Mouse (Mus musculus) heart, adult 8-10 months (tissue): ENCODE measurements around the gene Sept9. TPM values are rescaled to one million over a fixed set of nuclear protein-coding genes. Genes with fewer than 3 reads are reported as not detected.
A peak's percentile ranks its signal among the peaks of the same experiment; 100 is the strongest.

Experiments used
- DNase-seq: peaks from one replicate; pipeline ENCODE4 v3.0.0; 2022; ENCODE audit warnings: low spot score
- total RNA-seq, 4 experiments: library from RNA; stranded (reverse); gene quantifications; 2 replicates each; pipeline ENCODE4 v1.2.4; 2022

The Sept9 gene
- total RNA-seq, 4 experiments from 2014 or later, result 26.5 to 38.8 (median 31.0) TPM

DNA sequence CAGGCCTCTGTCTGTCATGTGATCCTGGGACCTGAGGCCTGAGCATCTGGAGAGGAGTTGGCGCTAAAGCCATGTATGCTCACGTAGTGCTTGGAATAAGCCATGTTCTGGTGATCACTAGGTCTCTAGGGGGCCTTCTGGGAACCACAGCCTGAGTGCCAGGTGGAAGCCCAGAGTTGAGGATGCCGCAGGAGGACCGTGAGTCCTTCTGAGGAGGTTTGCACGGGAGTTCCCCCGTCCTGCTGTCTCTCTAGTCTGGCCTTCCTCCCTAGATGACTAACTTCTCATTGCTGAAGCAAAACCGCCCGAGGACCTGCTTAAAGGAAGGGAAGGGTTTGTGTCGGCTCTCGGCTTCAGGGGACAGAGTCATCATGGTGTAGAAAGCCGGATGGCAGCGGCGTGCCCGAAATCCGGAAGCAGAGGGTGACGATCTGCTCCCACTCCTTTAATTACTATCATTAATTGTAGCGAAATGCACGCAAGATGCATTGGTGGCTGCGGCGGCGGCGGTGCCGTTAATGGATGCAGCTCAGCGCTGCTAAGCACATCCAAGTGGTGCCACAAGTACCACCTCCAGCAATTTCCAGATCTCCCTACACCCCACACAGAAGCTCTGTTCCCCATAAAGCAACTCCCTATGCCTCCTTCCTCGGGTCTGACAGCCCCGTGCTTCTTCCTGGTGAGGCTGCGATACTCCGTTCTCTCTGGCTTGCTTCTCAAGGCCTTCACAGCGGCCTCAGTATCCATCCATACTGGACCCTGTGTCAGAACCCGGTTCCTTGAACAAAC is 92.0 kb downstream of the Sept9 start:
- no peak for DNase-seq

DNA sequence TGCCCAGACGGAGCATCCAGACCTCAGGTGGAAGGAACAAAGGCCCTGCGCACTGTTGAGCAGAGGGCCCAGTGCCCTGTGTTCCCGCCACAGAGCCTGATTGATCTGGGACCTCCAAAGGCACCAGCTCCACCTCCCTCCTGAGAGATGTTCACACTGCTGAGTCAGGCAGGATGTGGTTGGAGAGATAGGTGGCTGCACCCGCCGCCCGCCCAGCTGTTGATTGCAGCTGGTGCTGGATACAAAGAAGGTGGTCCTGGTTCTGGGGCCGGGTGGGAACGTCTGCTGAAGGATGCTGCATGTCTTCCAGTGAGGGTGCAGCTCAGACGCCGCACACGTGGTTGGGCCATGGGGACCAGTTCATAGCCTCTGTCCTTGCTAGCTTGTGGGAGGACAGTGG is 93.0 kb downstream of the Sept9 start:
- no peak for DNase-seq

DNA sequence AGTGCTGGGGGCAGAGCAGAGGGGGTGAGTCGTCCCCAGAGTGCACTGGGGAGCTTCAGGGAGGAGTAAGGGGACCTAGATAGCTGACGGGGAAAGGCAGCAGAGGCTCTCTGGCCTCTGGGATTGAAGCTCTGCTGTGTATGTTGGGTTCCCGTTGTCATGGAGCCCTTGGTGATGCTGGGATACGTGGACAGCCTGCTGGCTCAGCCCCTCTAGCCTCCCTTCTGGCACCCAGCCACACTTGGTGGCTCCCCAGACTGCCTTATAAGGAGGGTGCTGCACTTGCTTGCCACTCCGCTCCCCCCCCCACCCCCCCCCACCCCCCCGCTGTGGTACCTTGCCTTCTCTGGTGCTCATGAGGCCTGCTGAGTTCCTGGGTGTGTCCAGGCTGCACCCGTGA is 95.8 kb downstream of the Sept9 start:
- DNase-seq, result no peak

DNA sequence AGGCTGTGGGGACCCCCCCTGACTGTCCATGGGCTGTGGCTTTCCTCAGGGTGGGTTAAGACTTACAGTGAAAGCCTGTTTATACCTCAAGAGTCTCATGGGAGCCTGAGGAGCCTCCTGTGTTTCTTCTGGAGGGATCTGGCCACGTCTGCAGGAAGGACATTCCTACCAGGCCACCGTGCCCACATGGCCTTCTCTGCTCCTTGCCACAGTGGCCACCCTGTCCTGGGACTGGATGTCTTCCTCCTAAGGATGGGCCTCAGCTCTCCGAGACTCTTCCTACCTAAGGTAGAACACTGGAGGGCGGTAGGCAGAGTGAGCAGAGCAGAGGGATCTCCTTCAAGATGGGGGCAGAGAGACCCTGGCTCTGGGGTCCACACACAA is 96.6 kb downstream of the Sept9 start:
- DNase-seq, result no peak

DNA sequence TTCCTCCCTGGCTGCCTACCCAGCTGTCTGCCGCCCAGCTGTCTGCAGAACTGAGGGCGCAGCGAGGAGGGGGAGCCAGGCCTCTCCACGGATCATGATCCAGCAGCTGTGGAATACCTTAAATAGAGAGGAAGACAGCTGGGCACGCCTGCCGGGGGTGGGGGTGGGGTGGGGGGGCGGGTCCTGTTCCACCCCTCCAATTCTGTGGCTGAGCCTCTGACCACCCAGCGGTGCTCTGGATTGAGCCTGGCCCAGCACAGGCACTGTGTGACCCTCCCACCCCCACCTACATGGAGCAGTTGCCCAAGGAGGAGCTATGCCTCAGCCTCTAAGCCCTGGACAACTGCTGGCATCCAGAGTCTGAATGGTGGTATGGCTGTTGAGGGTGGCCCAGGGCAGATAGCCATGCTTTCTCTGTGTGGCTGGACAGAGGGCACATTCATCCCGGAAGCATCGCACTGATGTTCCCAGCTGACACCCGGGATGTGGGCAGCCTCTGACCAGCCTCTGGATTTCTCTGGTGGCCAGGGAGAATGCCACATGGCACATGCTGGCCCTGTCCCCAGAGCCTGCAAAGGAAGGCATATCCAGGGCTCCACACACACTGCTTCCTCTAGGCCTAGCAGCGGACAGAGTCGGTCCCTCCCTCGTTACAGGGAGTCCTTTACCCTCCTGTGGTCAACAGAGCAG is 97.2 kb downstream of the Sept9 start:
- DNase-seq, result no peak

DNA sequence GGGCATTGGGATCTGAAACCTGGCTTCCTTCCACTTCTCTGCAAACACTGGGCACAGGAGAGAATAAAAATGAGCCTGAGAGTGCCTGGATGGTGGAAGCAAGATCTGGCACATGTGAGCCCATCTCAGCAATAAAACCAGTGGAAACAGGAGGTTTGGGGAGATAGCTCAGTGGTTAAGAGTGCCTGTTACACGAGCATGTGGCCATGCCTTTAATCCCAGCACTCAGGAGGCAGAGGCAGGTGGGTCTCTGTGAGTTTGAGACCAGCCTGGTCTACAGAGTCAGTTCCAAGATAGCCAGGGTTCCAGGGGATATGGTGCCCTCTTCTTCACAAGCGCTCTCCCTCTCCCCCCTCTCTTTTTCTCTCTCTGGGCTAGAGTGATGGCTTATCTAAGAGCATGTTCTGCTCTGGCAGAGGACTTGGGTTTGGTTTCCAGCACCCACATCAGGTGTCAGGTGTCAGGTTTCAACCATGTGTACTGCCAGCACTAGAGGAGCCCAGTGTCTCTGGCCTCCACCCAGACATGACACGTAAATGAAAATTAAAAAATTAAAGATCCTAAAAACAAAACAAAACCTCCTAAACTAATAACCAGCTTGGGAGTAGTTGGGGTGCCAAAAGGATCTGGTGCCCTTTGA is 97.8 kb downstream of the Sept9 start:
- no peak for DNase-seq

DNA sequence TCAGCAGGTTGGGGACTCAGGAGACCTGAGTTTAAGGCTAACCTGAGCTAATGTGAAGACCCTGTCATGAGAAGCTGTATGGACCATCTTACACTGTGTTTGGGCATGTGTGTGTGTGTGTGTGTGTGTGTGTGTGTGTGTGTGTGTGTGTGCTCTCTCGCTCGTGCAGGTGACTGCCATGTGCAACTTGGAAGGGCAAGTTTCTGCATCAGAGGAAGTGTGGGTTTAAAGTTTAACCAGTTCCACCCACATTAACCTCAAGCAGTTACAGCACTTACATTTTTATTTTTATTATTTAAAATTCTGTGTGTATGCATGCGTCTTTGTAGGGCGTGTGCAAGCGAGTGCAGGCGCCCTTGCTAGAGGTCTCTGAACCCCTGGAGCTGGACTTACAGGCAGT is 100.3 kb downstream of the Sept9 start:
- no peak for DNase-seq

DNA sequence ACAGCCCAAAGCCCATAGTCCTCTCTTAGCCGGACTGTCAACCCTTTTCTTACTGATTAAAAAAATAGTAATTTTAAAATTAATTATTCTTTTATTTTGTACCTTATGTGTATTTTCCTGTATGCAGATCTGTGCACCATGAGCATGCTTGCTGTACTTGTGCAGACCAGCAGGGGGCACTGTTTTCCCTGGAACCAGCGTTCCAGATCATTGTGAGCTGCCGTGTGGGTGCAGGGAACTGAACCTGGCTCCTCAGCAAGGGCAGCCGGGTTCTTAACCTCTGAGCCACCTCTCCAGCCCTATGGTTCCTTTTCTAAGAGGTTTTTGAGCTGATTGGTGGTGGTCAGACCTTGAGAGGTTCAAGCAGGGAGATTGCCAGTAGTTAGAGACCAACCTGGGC is 101.3 kb downstream of the Sept9 start:
- no peak for DNase-seq

DNA sequence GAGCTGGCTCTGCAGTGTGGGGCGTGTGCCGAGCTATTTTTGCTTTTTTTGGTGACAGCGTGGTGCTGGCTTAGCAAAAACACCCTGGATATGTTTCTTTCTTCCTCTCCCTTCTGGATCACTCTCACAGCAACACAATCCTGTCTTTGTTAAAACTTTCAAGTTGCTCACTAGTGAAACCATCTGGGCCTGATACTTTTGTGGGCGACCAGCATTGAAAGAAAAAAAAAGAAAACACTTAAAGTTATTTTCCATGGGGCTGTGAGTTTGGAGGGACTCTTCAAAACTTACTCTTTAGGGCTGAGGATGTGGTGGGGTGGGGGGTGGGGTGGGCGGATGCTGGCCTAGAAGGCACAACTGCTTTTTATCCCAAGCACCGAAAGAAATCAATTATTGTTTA is 102.3 kb downstream of the Sept9 start:
- no peak for DNase-seq

DNA sequence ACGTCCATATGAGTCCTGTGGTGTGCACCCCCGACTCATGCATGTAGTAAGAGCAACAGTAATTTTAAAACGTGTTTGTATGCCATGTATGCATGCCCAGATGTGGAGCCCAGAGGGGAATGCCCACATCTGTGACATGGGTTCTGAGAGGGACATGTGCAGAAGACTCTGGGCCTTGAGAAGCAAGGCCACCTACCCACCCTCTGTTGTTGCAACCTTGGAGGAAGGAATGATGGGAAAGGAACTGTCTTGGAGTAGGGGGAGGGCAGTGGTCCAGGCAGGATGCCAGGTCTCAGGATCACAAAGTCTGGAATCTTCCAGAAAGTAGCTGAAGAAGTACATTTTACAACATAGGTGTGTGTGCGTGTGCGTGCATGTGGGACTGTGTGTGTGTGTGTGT is 102.9 kb downstream of the Sept9 start:
- DNase-seq, result no peak

DNA sequence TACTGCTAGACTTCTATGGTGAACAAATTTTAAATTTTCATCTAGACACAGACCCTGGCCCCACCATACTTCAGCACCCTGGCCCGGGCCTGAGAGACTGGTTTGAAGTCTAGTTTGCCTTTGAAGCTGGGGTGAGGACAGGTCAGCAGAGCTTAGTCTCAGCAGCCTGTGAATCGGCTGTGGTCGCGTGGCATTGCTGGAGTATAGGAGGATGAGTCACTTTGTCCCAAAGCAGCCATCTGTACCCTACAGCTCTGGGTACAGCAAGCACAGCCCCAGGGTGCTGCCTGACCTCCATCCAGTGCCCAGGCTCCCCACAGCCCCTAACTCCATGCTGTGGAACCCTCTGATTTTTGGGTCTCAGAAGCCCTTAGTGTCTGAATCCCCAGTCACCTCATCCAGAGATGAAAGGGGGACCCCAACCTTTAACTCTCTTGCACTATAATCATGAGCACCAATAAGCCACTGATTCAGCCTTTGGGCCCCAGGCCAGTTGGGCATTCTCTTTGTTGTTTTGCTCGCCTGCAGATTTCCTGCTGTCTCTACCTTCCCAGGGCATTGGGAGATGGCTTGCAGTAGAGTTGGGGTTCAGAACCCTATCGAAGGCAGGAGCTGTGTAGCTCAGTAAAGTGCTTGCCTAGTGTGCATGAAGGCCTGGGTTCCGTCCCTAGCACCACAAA is 106.2 kb downstream of the Sept9 start:
- no peak for DNase-seq

DNA sequence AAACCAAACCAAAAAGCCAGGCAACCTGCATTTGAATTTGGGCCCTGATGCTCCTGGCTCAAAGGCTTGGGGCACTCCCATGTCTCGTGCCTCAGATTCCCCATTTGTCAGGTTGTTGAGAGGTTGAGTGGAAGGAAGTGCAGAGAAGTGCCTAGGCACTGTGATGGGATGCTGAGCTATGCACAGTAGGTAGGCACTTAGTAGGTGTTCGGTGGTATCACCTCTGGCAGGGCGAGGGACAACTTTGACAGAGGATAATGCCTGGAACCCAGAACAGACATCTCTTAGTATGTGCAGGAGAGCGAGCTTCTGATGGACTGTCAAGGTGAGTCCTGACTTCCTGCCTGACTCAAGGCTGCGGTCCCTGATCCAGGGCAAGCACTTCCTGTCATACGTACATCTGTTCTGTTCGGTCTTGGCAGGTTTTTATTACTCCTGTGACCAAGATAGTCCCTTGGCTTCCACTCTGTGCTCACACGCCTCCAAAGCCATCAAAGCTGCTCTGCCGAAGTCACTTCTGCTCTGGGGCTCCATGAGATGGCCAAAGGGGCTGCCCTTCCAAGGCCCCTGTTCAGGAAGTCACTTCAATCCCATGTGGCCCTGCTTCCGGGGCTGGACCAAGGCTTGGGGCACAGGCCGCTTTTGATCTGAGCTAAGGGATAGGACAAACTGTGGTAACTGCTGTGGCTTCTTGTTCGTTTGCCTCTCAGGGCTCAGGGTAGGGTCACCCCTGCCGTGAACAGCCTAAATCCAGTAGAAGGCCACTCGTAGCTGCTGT is 107.0 kb downstream of the Sept9 start:
- no peak for DNase-seq

DNA sequence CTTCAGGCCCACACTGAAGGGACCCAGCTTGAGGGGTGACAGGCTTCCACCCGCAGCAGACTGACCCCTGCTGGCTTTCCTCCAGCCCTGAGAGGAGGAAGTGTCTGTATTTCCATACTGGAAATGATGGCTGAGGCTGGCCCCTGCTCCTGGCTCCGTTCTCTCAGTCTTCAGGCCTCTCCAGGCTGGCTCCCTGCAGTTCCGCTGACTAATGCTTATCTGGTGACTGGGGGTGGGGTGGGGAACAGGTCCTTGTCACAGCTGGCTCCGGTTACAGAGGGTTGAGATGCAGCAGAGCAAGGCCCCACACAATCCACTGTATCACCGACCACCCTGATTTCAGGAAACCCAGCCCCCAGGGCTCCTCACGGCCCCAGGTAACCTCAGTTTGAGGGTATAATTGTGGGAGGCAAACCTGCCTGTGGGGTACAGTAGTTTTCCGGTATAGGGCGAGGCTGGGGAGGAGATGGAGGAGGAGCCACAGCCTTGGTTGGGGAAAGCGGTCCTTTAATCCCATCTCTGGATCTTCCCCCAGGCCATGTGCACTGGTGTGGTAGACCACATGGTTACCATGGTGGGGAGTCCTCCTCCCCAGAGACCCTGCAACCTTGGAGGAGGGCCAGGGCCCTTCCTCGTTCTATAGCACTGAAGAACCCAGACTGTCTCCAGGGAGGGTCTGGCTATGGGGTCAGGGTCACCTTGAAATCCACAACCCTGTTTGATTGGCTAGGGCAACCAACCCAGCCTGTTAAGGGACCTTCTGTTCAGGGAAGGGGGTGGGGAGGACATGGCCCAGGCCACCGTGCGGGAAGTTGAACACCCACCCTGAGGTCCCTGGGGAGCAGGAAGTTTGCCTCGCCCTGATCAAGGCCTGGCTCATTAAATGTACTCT is 108.7 kb downstream of the Sept9 start:
- no peak for DNase-seq

DNA sequence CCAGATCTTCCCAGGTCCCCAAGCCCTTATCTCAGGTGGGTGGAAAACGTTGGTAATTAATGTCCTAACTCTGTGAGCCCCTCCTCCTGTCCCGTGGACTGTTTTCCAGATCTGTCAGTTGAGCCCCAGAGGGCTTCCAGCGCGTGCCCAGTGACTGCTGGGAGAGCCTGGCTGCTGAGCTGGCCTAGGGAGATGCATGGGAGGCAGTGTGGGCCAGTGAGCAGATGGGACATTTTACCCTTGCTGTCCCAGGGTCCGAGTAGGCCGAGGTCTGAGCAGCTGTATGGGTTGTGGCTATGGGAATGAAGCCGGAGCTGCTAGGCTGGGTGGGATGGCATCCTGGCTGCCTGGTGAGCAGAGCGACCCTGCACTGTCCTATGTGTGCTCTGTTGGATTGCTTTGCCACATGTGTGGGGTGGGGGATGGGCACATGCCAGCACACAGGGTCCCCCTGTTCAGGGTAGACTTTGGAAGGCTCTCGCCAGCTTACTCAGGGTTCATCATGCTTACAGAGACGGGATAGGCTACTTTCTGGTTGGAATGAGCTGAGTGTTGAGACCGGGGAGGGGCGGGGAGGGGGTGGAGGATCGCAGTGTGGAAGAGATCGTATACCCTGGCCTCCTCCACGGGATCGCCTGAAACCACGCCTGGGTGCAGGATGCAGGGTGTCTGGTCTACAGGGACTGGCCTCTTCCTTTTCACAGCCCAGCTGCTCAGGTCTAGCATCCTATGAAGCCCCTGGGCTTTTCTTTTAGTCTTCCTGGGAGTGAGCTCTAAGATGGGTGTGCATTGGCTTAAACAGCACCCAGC is 109.9 kb downstream of the Sept9 start:
- no peak for DNase-seq

DNA sequence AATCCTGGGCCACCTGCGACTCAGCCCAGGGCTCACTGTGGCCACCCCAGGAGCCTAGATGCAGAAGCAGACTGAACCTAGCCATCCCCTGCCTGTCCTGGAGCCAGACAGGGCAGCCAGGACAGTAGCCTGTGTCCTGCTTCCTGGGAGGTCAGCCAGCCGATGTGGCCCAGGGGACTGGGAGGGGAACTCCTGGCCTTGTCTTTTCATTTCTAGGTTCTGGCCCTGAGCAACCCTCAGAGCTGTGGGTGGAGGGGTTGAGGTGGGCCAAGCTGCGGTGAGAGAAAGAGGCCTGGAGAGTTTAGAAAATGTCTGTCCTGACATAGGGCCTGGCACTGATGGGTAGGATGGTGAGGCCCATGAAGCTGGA is 110.4 kb downstream of the Sept9 start:
- no peak for DNase-seq

DNA sequence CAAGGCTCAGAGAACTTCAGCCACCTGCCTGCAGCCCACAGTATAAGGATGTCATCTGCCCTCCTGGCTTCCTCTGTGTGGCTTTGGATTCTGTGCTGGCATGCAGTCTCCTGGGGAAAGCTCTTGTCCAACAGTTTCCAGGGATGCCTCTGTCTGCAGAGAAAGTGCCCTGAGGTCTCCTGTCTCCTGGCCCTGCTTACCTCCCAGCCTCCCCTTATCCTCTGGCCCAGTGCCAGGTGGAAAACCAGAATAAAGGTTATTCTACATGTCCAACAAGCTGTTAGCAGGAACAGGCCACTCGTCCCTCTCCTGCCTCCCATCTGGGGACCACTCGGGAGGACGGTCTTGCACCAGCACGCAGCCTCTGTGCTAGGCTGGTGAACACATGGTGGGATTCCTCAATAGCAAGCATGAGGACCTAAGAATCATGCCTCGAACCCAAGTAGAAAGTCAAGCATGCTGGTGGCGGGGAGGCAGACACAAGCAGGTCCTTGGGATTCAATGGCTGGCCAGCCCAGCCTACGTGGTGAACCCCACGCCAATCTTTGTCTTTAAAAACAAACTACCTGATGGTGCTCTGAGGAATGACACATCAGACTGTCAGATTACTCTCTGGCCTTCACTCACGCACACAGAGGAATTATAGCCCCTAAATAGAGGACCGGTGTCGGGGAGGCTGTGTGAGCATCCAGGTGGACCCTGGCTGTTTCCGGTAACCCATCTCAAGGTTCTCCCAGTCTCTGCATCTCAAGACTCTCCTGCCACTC is 111.1 kb downstream of the Sept9 start:
- DNase-seq, result no peak

DNA sequence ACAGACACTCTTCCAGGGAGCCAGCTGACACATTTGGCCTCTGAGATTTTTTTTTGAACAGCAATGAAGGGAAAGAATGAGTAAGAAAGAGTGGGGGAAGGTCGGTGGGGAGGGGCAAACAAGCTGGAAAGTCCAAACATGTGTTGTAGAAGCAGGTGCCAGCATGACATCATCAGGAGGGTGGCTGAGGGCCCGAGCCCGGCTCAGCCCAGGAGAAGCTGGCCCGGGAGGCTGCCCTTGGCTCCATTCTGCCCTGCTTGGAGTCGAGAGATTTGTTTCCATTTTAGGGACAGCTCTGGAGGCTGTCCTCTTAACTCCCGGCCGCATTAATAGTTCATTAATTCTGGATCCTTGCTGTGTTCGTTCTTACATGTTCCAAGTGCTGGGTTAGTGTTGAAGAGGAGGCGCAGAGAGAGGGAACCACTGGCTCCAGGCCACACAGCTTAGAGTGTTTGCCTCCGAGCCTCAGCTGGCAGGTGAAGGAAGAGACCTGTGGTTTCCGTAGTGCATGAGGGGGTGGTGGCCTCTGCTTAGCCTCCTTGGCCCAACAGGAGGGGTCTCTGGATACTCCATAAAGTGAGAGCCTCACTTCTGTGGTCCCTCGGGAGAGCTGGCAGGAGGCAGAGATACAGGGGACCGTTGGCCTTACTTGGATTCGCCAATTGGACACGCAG is 111.8 kb downstream of the Sept9 start:
- DNase-seq, result peak; percentile 88
